Mouse (Mus musculus): ENCODE measurements around the gene Arhgap15. TPM values are rescaled to one million over a fixed set of nuclear protein-coding genes. Genes with fewer than 3 reads are reported as not detected.
A peak's percentile ranks its signal among the peaks of the same experiment; 100 is the strongest.

The Arhgap15 gene
- total and polyA plus RNA-seq, 3 experiments = 0.89 to 56.4 (median 39.8) TPM

DNA sequence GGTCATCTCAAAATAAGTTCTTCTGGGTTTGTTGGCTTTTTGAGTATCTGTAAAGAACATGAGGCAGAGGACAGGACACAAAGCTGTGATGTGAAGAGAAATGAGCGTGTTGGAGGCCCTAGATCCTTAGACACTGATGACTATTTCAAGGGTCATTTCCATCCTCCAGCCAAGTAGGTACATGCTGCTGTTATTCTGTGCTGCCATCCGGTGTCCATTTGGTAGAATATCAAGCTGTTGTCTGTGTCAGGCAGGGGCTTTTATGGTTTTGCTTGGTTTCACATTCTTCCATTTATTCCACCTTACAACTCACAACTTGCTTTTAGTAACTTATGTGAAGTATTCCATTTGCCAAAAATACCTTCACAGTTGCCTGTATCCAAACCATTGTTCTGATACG is 102.6 kb downstream of the Arhgap15 start:
- Histone ChIP-seq H3K4me1 (ENCODE audit: insufficient read depth, low read depth, low read length) (no peaks in the 10 kb centered on the region), H3K36me3 (replicated peaks) (no peaks in the 10 kb centered on the region), H3K4me3 (ENCODE audit: low read depth, low read length) (no peak overlapping the region), H3K9me3 (replicated peaks) (no peaks in the 10 kb centered on the region), H3K27me3 (ENCODE audit: insufficient read depth, low read length) (no peaks in the 10 kb centered on the region; the same call in 1 of the 2 replicates)
- ATAC-seq (ENCODE audit: extremely low read depth, insufficient number of reproducible peaks, low FRiP score, poor library complexity, severe bottlenecking) (no peak), DNase-seq (ENCODE audit: low spot score) (no peak)
- no peak for TF ChIP-seq GATA2 (IDR thresholded peaks at IDR 0.05; ENCODE audit: borderline replicate concordance, low read depth, low read length)
- no peak for TF ChIP-seq GATA1 (IDR thresholded peaks at IDR 0.05; ENCODE audit: borderline replicate concordance, low read length)
- no peak for TF ChIP-seq POLR2AphosphoS5 (IDR thresholded peaks at IDR 0.05; ENCODE audit: insufficient replicate concordance, low read depth, low read length)

DNA sequence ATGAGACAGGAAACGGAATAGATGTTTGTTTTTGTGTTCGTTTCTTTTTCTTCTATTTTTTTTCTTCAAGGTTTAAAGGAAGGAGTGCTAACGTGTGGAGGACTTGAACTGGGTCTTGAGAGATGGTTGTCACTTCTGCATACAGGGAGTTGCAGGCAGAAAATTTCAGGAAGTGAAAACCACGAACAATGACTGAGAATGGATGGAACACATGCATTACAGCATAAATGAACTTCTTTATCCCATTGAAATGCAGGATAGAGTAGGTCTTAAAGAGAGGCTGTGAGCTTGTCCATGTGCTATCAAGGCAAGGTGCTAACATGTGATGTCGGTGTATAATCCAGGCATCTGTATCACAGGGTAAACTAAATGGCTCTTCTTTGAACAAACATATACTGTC is 114.1 kb downstream of the Arhgap15 start:
- no peak for ATAC-seq (ENCODE audit: extremely low read depth, insufficient number of reproducible peaks, low FRiP score, poor library complexity, severe bottlenecking)

DNA sequence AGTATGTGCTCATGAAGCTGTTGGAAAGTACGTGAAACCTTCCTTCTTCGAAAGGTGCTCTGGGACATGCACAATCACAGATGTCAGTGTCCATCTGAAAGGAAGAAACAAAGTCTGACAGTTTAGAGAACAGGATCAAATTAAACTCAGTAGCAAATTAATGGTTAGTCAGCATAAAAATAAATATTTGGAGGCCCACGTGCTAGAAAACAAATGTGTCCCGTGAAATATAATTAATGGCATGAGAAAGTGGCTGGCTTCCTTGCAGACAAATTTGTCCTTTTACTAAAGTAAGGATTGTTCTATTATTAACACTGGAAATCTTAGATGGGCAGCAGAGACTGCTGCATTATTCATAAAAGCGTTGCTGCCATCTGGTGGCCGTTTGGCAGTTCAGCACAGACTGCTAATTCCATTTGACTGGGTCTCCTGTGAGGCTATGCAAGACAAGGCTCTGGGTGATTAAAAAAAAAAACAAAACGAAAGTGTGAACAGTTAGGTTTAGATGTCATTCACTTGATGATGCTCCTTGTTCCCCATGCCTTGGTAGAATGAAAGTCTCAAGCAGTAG is 153.9 kb downstream of the Arhgap15 start:
- DNase-seq (ENCODE audit: low spot score) (no peak), ATAC-seq (ENCODE audit: extremely low read depth, insufficient number of reproducible peaks, low FRiP score, poor library complexity, severe bottlenecking) (peak; percentile 84)
- Histone ChIP-seq H3K4me1 (ENCODE audit: insufficient read depth, low read depth, low read length) (0 out of 2 replicates have a peak, but pooled peaks cover 3% of the 10 kb centered on the region), H3K36me3 (replicated peaks) (no peaks in the 10 kb centered on the region), H3K9me3 (replicated peaks) (no peaks in the 10 kb centered on the region), H3K27me3 (ENCODE audit: insufficient read depth, low read length) (no peaks in the 10 kb centered on the region), H3K4me3 (ENCODE audit: low read depth, low read length) (no peak overlapping the region)
- no peak for TF ChIP-seq GATA1 (IDR thresholded peaks at IDR 0.05; ENCODE audit: borderline replicate concordance, low read length)
- TF ChIP-seq POLR2AphosphoS5 (IDR thresholded peaks at IDR 0.05; ENCODE audit: insufficient replicate concordance, low read depth, low read length) = no peak
- no peak for TF ChIP-seq TAL1 (conservative IDR thresholded peaks at IDR 0.05; ENCODE audit: low read depth, low read length)
- no peak for TF ChIP-seq GATA2 (IDR thresholded peaks at IDR 0.05; ENCODE audit: borderline replicate concordance, low read depth, low read length)
- peak; percentile 58 for TF ChIP-seq CTCF (IDR thresholded peaks at IDR 0.05; ENCODE audit: low read depth, low read length)

More for the DNA sequence above, 114.1 kb downstream of the Arhgap15 start:
- no peaks in the 10 kb centered on the region for H3K9me3 ChIP-seq (replicated peaks)
- no peaks in the 10 kb centered on the region for H3K4me1 ChIP-seq (ENCODE audit: insufficient read depth, low read depth, low read length)
- no peaks in the 10 kb centered on the region for H3K27me3 ChIP-seq (ENCODE audit: insufficient read depth, low read length)
- no peaks in the 10 kb centered on the region for H3K36me3 ChIP-seq (replicated peaks)
- H3K4me3 ChIP-seq (ENCODE audit: low read depth, low read length) = no peak overlapping the region
- DNase-seq (ENCODE audit: low spot score) = no peak
- no peak for TF ChIP-seq GATA2 (IDR thresholded peaks at IDR 0.05; ENCODE audit: borderline replicate concordance, low read depth, low read length)

DNA sequence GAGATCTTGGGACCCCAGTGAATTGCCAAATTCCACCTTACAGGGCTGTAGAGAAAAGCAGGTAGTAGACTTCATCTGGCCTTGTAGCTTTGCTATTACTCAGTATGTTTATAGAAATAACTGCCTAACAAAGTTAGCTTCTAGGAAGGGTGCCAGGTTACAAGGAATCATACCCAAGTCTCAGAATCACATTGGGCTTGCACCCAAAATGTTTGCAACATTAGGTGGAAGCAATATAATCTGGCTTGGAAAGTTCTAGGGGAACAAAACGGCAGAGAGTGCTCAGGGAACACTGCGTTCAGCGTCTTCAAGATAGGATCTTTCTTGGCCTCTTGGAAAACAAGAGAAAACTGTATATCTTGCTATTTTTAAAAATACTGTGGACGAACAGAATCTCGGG is 158.9 kb downstream of the Arhgap15 start:
- no peak overlapping the region for H3K4me3 ChIP-seq (ENCODE audit: low read depth, low read length)
- no peaks in the 10 kb centered on the region for H3K27me3 ChIP-seq (ENCODE audit: insufficient read depth, low read length)
- no peaks in the 10 kb centered on the region for H3K4me1 ChIP-seq (ENCODE audit: insufficient read depth, low read depth, low read length)
- H3K9me3 ChIP-seq (replicated peaks) = no peaks in the 10 kb centered on the region
- DNase-seq (ENCODE audit: low spot score) = no peak
- ATAC-seq (ENCODE audit: extremely low read depth, insufficient number of reproducible peaks, low FRiP score, poor library complexity, severe bottlenecking) = no peak
- no peaks in the 10 kb centered on the region for H3K36me3 ChIP-seq (replicated peaks)
- TF ChIP-seq GATA2 (IDR thresholded peaks at IDR 0.05; ENCODE audit: borderline replicate concordance, low read depth, low read length) (no peak), POLR2AphosphoS5 (IDR thresholded peaks at IDR 0.05; ENCODE audit: insufficient replicate concordance, low read depth, low read length) (no peak), CTCF (IDR thresholded peaks at IDR 0.05; ENCODE audit: low read depth, low read length) (no peak), TAL1 (conservative IDR thresholded peaks at IDR 0.05; ENCODE audit: low read depth, low read length) (no peak), GATA1 (IDR thresholded peaks at IDR 0.05; ENCODE audit: borderline replicate concordance, low read length) (no peak)

DNA sequence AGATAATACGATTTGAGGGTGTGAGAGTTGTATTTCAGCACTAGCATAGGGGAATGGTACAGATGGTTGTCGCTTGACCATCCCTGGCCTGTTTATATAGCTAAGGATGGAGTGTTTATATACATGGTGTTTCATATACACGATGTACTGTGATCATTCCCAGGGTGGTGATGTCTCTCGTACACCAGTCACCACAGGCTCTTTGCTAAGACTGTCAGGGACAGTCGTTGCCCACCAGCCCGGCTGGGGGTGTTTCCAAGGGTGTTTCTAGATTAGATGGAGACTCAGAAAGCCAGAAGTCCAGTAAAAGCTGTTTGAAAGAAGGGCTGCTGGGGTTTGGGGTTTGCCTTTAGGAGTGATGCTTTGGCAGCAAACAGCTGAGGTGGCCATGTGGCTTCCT is 165.5 kb downstream of the Arhgap15 start:
- Histone ChIP-seq H3K4me3 (ENCODE audit: low read depth, low read length) (no peak overlapping the region), H3K27me3 (ENCODE audit: insufficient read depth, low read length) (no peaks in the 10 kb centered on the region), H3K36me3 (replicated peaks) (no peaks in the 10 kb centered on the region), H3K4me1 (ENCODE audit: insufficient read depth, low read depth, low read length) (no peaks in the 10 kb centered on the region), H3K9me3 (replicated peaks) (no peaks in the 10 kb centered on the region)
- DNase-seq (ENCODE audit: low spot score) = no peak
- TF ChIP-seq GATA2 (IDR thresholded peaks at IDR 0.05; ENCODE audit: borderline replicate concordance, low read depth, low read length) (no peak), CTCF (IDR thresholded peaks at IDR 0.05; ENCODE audit: low read depth, low read length) (no peak), GATA1 (IDR thresholded peaks at IDR 0.05; ENCODE audit: borderline replicate concordance, low read length) (no peak), TAL1 (conservative IDR thresholded peaks at IDR 0.05; ENCODE audit: low read depth, low read length) (no peak), POLR2AphosphoS5 (IDR thresholded peaks at IDR 0.05; ENCODE audit: insufficient replicate concordance, low read depth, low read length) (no peak)
- ATAC-seq (ENCODE audit: extremely low read depth, insufficient number of reproducible peaks, low FRiP score, poor library complexity, severe bottlenecking) = no peak

DNA sequence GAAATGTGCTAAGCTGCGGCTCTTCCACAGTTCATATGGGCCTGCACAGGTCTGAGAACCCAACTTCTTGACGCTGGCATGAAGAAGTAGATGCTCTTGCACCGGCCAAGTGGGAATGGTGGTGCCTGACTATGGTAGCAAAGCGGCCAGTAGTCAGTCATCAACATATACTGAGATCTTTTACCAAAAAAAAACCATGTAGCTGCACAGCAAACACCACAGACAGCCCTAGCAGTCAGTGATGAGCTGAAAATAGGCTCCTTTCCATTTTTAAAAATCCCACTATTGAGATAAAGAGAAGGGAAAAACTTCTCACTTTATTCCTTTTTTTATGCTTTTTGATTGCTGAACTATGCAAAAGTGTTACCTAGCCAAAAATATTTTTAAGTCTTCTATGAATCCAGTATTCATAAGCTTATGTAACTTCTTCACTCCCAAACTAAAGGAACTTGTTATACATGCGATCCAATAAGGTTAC is 175.3 kb downstream of the Arhgap15 start:
- no peaks in the 10 kb centered on the region for H3K27me3 ChIP-seq (ENCODE audit: insufficient read depth, low read length)
- ATAC-seq (ENCODE audit: extremely low read depth, insufficient number of reproducible peaks, low FRiP score, poor library complexity, severe bottlenecking) (no peak), DNase-seq (ENCODE audit: low spot score) (no peak)
- H3K4me3 ChIP-seq (ENCODE audit: low read depth, low read length) = no peak overlapping the region
- H3K4me1 ChIP-seq (ENCODE audit: insufficient read depth, low read depth, low read length) = no peaks in the 10 kb centered on the region
- no peaks in the 10 kb centered on the region for H3K36me3 ChIP-seq (replicated peaks)
- TF ChIP-seq CTCF (IDR thresholded peaks at IDR 0.05; ENCODE audit: low read depth, low read length) = no peak
- H3K9me3 ChIP-seq (replicated peaks) = no peaks in the 10 kb centered on the region

DNA sequence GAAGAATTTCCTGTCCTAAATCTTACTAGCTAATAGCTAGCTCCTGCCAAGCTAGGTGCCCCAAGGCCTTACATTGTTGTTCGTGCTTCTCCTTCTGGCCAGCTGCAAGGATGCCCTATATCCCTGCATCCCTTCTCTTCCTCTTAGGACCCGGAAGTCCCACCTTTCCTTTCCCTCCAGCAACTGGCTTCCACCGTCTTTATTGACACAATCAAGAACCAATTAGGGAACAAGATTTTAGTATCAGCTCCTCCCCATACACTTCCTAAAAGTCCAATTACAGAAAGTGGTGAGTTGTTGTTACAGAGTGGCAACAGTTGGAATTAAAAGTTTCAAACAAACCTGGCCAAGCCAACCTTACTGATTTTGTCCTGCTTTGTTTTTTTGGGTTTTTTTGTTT is 183.1 kb downstream of the Arhgap15 start:
- Histone ChIP-seq H3K27me3 (ENCODE audit: insufficient read depth, low read length) (no peaks in the 10 kb centered on the region), H3K36me3 (replicated peaks) (no peaks in the 10 kb centered on the region), H3K4me3 (ENCODE audit: low read depth, low read length) (no peak overlapping the region), H3K9me3 (replicated peaks) (no peaks in the 10 kb centered on the region), H3K4me1 (ENCODE audit: insufficient read depth, low read depth, low read length) (no peaks in the 10 kb centered on the region)
- no peak for TF ChIP-seq GATA2 (IDR thresholded peaks at IDR 0.05; ENCODE audit: borderline replicate concordance, low read depth, low read length)
- TF ChIP-seq CTCF (IDR thresholded peaks at IDR 0.05; ENCODE audit: low read depth, low read length) = no peak
- TF ChIP-seq TAL1 (conservative IDR thresholded peaks at IDR 0.05; ENCODE audit: low read depth, low read length) = no peak
- TF ChIP-seq GATA1 (IDR thresholded peaks at IDR 0.05; ENCODE audit: borderline replicate concordance, low read length) = no peak
- no peak for TF ChIP-seq POLR2AphosphoS5 (IDR thresholded peaks at IDR 0.05; ENCODE audit: insufficient replicate concordance, low read depth, low read length)
- DNase-seq (ENCODE audit: low spot score) (no peak), ATAC-seq (ENCODE audit: extremely low read depth, insufficient number of reproducible peaks, low FRiP score, poor library complexity, severe bottlenecking) (no peak)

Data from G1E (cell line).